Mouse (Mus musculus) stomach, embryonic 15.5 days (tissue): ENCODE results near the gene Rack1. TPM values are rescaled to one million over a fixed set of nuclear protein-coding genes. Genes with fewer than 3 reads are reported as not detected.

Experiments
- ATAC-seq: fragments of 200-750 bp; cut with Nextera tagmentation; 2 replicates; pipeline ENCODE4 v1.8.0; 2017; ENCODE audit warnings: low read depth, moderate number of reproducible peaks, moderate TSS enrichment; ENCODE audit not compliant: insufficient read depth, low FRiP score
- H3K27ac ChIP-seq: fragments of 300-500 bp; sonication (generic); 2 replicates; pipeline ENCODE4 v1.5.1; 2015; ENCODE audit warnings: mild to moderate bottlenecking, inconsistent platforms
- H3K27me3 ChIP-seq: fragments of 300-500 bp; sonication (generic); replicated peaks from 2 replicates; pipeline ENCODE4 v1.6.1; 2015; ENCODE audit warnings: inconsistent platforms
- H3K36me3 ChIP-seq: fragments of 300-500 bp; sonication (generic); 2 replicates; pipeline ENCODE4 v1.6.1; 2015; ENCODE audit warnings: inconsistent platforms
- H3K4me1 ChIP-seq: fragments of 300-500 bp; sonication (generic); 2 replicates; pipeline ENCODE4 v1.6.1; 2015; ENCODE audit warnings: inconsistent platforms
- H3K4me2 ChIP-seq: fragments of 300-500 bp; sonication (generic); 2 replicates; pipeline ENCODE4 v1.6.1; 2015; ENCODE audit warnings: mild to moderate bottlenecking, inconsistent platforms
- H3K4me3 ChIP-seq: fragments of 300-500 bp; sonication (generic); replicated peaks from 2 replicates; pipeline ENCODE4 v1.5.1; 2015; ENCODE audit warnings: inconsistent platforms
- H3K9ac ChIP-seq: fragments of 300-500 bp; sonication (generic); 2 replicates; pipeline ENCODE4 v1.6.1; 2015; ENCODE audit warnings: inconsistent platforms
- H3K9me3 ChIP-seq: fragments of 300-500 bp; sonication (generic); 2 replicates; pipeline ENCODE4 v1.6.1; 2016; ENCODE audit warnings: inconsistent platforms
- WGBS: fragments of 180-500 bp; shearing (Covaris S2); methylation state at CpG from one replicate; pipeline ENCODE4 v1.1.7; 2015; 5-methylcytosine and 5-hydroxymethylcytosine counted together
- polyA plus RNA-seq: library from polyadenylated mRNA; unstranded; fragments of >200 nt; fragmentation: Nextera tagmentation; extraction: Ambion mirVana; gene quantifications from 2 replicates; pipeline ENCODE4 v1.2.1, GENCODE M21; 2015

Rack1 gene
- polyA plus RNA-seq, 1 experiment from 2014 or later = 732 TPM

- no peaks in the 10 kb centered on the region; the same call in 1 of the 2 replicates for H3K4me1 ChIP-seq
- WGBS = 66% methylated on average over 5 of the region's 5 CpGs
- no peak overlapping the region for H3K27ac ChIP-seq
- no peak overlapping the region for H3K9ac ChIP-seq
- no peaks in the 10 kb centered on the region for H3K36me3 ChIP-seq
- ATAC-seq = no peak
- H3K9me3 ChIP-seq = no peaks in the 10 kb centered on the region
- no peaks in the 10 kb centered on the region for H3K27me3 ChIP-seq
- no peak overlapping the region for H3K4me3 ChIP-seq
- no peak overlapping the region for H3K4me2 ChIP-seq
Observed at GRCm38 (mm10) chr11:48846881-48847280, 46.7 kb downstream of the Rack1 start.

- 30% methylated on average over 2 of the region's 2 CpGs for WGBS
- no peaks in the 10 kb centered on the region for H3K27me3 ChIP-seq
- H3K4me3 ChIP-seq = no peak overlapping the region
- no peak overlapping the region for H3K9ac ChIP-seq
- peaks cover 15% of the 10 kb centered on the region for H3K4me1 ChIP-seq
- H3K27ac ChIP-seq = no peak overlapping the region
- no peak overlapping the region; the same call in 1 of the 2 replicates for H3K4me2 ChIP-seq
- H3K9me3 ChIP-seq = no peaks in the 10 kb centered on the region
- H3K36me3 ChIP-seq = no peaks in the 10 kb centered on the region
- no peak for ATAC-seq
Observed at GRCm38 (mm10) chr11:48850240-48850639, 50.1 kb downstream of the Rack1 start.

- Histone ChIP-seq H3K9ac (no peak overlapping the region), H3K27ac (no peak overlapping the region), H3K27me3 (no peaks in the 10 kb centered on the region), H3K4me2 (no peak overlapping the region), H3K9me3 (no peaks in the 10 kb centered on the region), H3K36me3 (no peaks in the 10 kb centered on the region), H3K4me3 (no peak overlapping the region), H3K4me1 (peaks cover 15% of the 10 kb centered on the region)
- 80% methylated on average over 4 of the region's 4 CpGs for WGBS
- ATAC-seq = no peak
Observed at GRCm38 (mm10) chr11:48851270-48851995, 51.3 kb downstream of the Rack1 start.

- WGBS = 78% methylated on average over 4 of the region's 4 CpGs
- H3K4me1 ChIP-seq = peaks cover 15% of the 10 kb centered on the region
- H3K4me3 ChIP-seq = no peak overlapping the region
- H3K9me3 ChIP-seq = no peaks in the 10 kb centered on the region
- H3K36me3 ChIP-seq = no peaks in the 10 kb centered on the region
- no peak overlapping the region for H3K27ac ChIP-seq
- no peak for ATAC-seq
- H3K4me2 ChIP-seq = no peak overlapping the region
- H3K9ac ChIP-seq = no peak overlapping the region
- no peaks in the 10 kb centered on the region for H3K27me3 ChIP-seq
Observed at GRCm38 (mm10) chr11:48852190-48852589, 52.1 kb downstream of the Rack1 start.

- Histone ChIP-seq H3K27ac (no peak overlapping the region), H3K36me3 (no peaks in the 10 kb centered on the region), H3K9me3 (no peaks in the 10 kb centered on the region), H3K27me3 (no peaks in the 10 kb centered on the region), H3K4me3 (peak overlapping the region; percentile 66), H3K4me2 (peak overlapping the region; percentile 93), H3K9ac (no peak overlapping the region), H3K4me1 (peaks cover 15% of the 10 kb centered on the region)
- WGBS = 9% methylated on average over 23 of the region's 23 CpGs
- ATAC-seq = no peak
Observed at GRCm38 (mm10) chr11:48852624-48853473, 52.7 kb downstream of the Rack1 start.

- ATAC-seq = peak; percentile 68
- peak overlapping the region; percentile 93 for H3K4me2 ChIP-seq
- H3K27me3 ChIP-seq = no peaks in the 10 kb centered on the region
- under 1% methylated on average over 31 of the region's 31 CpGs for WGBS
- H3K36me3 ChIP-seq = no peaks in the 10 kb centered on the region
- H3K9ac ChIP-seq = peak overlapping the region; percentile 47; the same call in 1 of the 2 replicates
- 0 out of 2 replicates have a peak overlapping the region, but pooled peaks have one; percentile 27 for H3K27ac ChIP-seq
- H3K4me1 ChIP-seq = peaks cover 23% of the 10 kb centered on the region
- H3K4me3 ChIP-seq = peak overlapping the region; percentile 66
- no peaks in the 10 kb centered on the region for H3K9me3 ChIP-seq
Observed at GRCm38 (mm10) chr11:48853474-48854180, 53.5 kb downstream of the Rack1 start.

Other genes starting within 250 kb of the Rack1 start
- gene Trim41, start 17.0 kb downstream of the Rack1 start, polyA plus RNA-seq = 5.0 and 6.7 TPM in 2 replicates
- gene Trim7, start 25.8 kb downstream of the Rack1 start, polyA plus RNA-seq = 2.3 and 2.5 TPM in 2 replicates
- gene Gm12184, start 26.3 kb downstream of the Rack1 start, polyA plus RNA-seq = 10.3 and 16.4 TPM in 2 replicates
- gene Irgm1, start 71.4 kb downstream of the Rack1 start, polyA plus RNA-seq = 12.8 and 14.3 TPM in 2 replicates
- 0.24 and 0.37 TPM in 2 replicates for gene Gm5431, start 101.9 kb downstream of the Rack1 start, polyA plus RNA-seq
- 3.5 and 14.5 TPM in 2 replicates for gene Psme2b, start 145.9 kb downstream of the Rack1 start, polyA plus RNA-seq
- not detected in 2 replicates for gene Olfr56, start 178.6 kb downstream of the Rack1 start, polyA plus RNA-seq
- 0.70 and 0.77 TPM in 2 replicates for gene 9930111J21Rik1, start 179.1 kb downstream of the Rack1 start, polyA plus RNA-seq
- 0.03 TPM in 1 of 2 replicates, not detected in the other for gene Gm12185, start 191.9 kb downstream of the Rack1 start, polyA plus RNA-seq
- gene Tgtp1, start 193.8 kb downstream of the Rack1 start, polyA plus RNA-seq = 1.3 and 2.0 TPM in 2 replicates